Mouse (Mus musculus): ENCODE measurements around the gene Amhr2.

Gene Amhr2

DNA sequence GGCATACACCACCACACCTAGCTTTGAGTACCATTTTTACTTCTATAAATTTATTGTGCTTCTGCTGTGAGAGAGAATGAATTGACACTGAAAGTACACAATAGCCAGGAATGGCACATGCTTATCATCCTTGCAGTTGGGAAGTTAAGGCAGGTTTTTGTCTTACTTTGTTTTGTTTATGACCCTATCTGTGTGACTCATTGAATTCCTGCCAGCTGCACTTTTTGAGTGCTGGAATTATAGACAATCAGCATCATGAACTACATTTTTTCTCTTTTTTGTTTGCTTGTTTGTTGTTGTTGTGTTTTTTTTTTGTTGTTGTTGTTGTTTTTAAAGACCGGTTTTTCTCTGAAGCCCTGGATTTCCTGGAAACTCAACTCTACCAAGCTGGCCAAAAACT lies 24.2 kb upstream of the Amhr2 start:
- in situ Hi-C loops (cut with MboI; ENCODE audit: low pct_unique_long_range_greater_than_20kb in 1 of 2, low sequenced_read_pairs in 2 of 2, unreplicated experiment in 1 of 2), result no loop called here

DNA sequence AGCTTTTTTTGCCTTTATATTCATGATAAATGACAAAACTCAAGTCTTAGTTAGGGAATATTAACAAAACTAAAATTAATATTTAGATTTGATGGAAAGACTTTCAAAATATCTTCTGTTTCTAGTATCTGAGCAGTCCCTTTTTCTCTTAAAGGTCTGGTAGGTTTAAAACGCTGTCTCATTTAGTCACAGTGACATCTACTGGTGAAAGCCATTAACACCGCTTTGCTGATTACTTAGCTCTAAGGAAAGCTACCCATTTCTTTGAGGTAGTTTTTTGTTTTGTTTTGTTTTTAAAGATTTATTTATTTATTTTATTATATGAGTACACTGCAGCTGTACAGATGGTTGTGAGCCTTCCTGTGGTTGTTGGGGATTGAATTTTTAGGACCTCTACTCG lies 23.7 kb upstream of the Amhr2 start:
- in situ Hi-C loops (cut with MboI; ENCODE audit: low pct_unique_long_range_greater_than_20kb in 1 of 2, low sequenced_read_pairs in 2 of 2, unreplicated experiment in 1 of 2), result no loop called here

DNA sequence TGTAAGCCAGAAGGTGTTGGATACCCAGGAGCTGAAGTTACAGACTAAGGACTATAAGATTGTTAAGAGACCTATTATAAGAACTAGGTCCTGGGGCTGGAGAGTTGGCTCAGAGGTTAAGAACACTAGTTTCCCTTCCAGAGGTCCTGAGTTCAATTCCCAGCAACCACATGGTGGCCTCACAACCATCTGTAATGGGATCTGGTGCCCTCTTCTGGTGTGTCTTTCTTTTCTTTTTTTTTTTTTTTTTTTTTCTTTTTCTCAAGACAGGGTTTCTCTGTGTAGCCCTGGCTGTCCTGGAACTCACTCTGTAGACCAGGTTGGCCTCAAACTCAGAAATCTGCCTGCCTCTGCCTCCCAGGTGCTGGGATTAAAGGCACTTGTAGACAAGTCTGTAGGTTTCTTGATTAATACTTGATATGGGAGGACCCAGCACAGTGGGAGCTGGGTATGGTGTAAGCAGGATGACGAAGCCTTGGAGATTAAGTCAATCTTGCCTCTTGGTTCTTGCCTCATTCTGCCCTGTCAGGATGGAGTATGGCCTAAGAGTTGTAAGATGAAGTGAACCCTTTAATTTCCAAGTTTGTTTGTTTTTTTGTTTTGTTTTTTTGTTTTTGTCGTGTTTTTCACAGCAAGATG lies 21.4 kb upstream of the Amhr2 start:
- in situ Hi-C loops (cut with MboI; ENCODE audit: low pct_unique_long_range_greater_than_20kb in 1 of 2, low sequenced_read_pairs in 2 of 2, unreplicated experiment in 1 of 2), result no loop called here

DNA sequence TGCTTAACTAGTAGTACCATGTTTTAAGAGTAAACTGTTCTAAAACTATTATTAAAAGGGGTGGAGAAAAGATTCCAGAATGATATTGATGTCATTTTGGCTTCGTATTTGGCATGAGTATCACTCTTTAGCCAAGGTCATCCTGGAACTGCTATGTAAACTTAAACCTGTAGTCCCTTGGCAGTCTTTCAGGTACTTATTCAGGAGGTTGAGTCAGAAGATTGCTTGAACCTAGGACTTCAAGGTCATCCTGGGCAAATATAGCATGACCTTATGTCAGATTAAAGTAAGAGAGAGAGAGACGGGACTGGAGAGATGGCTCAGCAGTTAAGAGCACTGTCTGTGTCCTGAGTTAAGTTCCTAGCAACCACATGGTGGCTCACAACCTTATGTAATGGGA lies 20.5 kb upstream of the Amhr2 start:
- in situ Hi-C loops (cut with MboI; ENCODE audit: low pct_unique_long_range_greater_than_20kb in 1 of 2, low sequenced_read_pairs in 2 of 2, unreplicated experiment in 1 of 2), result loop anchor here in 1 of 2 experiments (5.0 kb wide), 1 partner anchor 68 kb away; no protein-coding TSS in a partner anchor

DNA sequence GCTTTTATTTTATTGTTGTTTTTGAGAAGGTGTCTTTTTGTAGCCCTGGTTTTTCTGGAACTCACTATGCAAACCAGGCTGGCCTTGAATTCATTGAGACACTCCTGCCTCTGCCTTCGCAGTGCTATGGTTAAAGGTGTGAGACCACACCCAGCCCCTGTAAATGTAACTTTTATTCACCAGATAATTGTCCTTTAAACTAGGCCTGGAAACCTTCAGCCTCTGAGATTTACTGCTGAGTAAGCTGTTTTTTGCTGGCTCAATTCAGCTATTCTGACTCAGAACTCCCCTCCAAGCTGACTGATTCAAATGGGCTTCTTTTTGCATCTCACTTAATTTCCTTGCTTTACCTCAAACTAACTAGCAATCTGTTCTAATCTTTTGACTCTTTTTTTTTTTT lies 18.2 kb upstream of the Amhr2 start:
- in situ Hi-C loops (cut with MboI; ENCODE audit: low pct_unique_long_range_greater_than_20kb in 1 of 2, low sequenced_read_pairs in 2 of 2, unreplicated experiment in 1 of 2), result loop anchor here in 1 of 2 experiments (5.0 kb wide), 1 partner anchor 65 kb away; no protein-coding TSS in a partner anchor

DNA sequence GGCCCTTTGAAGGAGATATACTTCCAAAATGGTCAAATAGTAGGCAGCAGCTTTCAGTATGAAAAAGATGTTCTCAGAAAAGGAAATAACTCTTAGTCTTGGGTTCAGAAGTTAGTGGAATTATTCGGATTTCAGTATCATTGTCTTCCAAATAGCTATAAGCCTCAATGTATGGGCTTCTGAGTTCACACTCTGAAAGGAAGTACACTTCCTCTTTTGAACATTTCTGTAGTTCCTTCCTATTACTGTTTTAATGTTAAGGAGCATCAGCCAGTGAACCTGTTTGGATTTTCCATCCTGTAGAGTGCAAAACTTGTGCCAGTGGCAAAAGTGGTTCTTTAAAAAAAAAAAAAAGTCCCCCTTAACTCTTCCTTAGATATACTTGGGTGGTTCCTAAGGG lies 13.1 kb upstream of the Amhr2 start:
- in situ Hi-C loops (cut with MboI; ENCODE audit: low pct_unique_long_range_greater_than_20kb in 1 of 2, low sequenced_read_pairs in 2 of 2, unreplicated experiment in 1 of 2), result no loop called here

DNA sequence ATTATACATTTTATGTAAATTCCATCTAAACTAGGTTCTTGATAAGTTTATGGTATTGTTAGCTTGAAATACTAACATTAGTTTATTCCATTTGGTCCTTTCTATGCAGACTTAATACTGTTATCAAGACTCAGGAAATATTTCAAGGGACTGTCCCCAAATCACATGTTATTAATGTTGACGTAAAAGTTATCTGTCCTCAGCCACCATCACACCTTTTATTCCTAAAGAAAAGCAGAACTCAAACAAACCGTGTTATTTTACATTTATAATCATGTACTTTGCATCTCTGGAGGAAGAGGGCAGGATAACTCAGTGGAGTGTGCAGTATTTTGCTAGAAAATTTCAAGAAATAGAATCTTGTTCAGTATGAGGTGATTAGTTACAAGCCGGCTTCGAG lies 12.0 kb upstream of the Amhr2 start:
- in situ Hi-C loops (cut with MboI; ENCODE audit: low pct_unique_long_range_greater_than_20kb in 1 of 2, low sequenced_read_pairs in 2 of 2, unreplicated experiment in 1 of 2), result no loop called here

DNA sequence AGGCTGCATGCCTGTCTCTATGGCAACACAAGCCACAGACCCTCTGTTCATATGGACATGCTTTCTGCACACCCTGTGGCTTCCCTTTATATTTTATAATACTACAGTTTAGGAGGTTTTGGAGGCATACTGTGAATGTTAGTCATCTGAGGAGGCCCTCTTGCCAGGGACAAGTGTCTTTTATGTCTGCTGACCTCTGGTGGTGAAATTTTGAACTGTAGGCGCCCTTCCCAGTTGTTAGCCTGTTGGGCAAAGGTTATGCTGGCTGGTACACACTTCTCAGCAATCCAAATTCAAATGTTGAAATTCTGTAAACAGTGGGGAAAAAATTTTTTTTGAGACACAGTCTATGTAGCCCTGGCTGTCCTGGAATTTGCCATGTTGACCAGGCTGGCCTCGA lies 2.7 kb upstream of the Amhr2 start:
- in situ Hi-C loops (cut with MboI; ENCODE audit: low pct_unique_long_range_greater_than_20kb in 1 of 2, low sequenced_read_pairs in 2 of 2, unreplicated experiment in 1 of 2), result no loop called here

DNA sequence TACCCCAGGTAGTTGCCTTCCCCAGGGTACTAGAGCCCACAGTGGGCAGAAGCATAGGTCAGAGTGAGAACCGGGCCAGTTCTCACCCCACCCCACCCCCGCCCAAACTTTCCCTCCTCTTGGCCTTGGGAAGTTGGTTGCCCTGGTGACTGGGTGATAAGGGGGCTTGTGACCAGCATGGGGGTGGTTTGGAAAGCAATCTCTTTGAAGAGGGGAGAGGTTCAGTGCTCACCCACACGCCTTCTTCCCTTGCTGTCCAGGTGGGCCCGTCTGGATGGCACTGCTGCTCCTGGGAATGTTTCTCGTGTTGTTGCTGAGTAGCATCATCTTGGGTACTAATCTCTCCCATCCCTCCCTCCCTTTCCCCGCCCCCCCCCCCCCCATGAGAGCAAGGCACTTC lies 1.3 kb downstream of the Amhr2 start:
- in situ Hi-C loops (cut with MboI; ENCODE audit: low pct_unique_long_range_greater_than_20kb in 1 of 2, low sequenced_read_pairs in 2 of 2, unreplicated experiment in 1 of 2), result no loop called here

DNA sequence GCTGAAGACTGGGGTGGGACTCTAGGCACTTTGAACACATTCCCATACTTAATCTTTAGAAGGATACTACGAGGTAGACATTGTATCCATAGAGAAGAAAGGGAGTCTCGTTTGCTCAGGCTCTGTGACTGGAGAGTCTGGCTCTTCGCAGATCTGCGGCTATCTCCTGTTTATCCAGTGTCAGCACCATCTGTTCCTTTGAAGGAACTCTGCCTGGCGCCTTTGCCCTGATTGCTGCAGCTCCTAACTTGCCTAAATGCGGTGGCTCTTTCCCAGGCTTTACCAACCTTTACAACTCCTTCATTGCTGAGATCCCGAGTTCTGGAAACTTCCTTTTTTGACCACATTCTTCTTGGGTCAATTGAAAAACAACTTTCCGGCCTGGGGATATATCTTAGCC lies 4.2 kb downstream of the Amhr2 start:
- in situ Hi-C loops (cut with MboI; ENCODE audit: low pct_unique_long_range_greater_than_20kb in 1 of 2, low sequenced_read_pairs in 2 of 2, unreplicated experiment in 1 of 2), result no loop called here

DNA sequence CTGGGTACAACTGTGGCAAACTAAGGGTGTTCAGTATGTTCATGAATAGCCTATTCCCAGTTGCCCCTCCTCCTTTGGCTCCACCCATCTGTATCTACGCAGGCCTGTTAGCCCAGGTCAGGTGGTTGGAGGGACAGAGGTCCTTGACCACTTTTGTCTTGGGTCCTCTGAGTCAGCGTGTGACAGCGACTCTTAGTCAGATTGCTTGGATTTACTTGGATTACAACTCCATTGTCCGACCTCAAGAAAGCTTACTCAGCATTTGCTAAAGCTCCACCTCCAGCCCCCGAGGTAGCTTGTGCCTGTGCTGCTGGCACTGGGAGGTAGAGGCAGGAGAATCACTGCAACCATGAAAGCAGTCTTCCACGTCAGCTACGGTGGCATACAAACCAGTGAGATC lies 5.8 kb downstream of the Amhr2 start:
- in situ Hi-C loops (cut with MboI; ENCODE audit: low pct_unique_long_range_greater_than_20kb in 1 of 2, low sequenced_read_pairs in 2 of 2, unreplicated experiment in 1 of 2), result no loop called here

DNA sequence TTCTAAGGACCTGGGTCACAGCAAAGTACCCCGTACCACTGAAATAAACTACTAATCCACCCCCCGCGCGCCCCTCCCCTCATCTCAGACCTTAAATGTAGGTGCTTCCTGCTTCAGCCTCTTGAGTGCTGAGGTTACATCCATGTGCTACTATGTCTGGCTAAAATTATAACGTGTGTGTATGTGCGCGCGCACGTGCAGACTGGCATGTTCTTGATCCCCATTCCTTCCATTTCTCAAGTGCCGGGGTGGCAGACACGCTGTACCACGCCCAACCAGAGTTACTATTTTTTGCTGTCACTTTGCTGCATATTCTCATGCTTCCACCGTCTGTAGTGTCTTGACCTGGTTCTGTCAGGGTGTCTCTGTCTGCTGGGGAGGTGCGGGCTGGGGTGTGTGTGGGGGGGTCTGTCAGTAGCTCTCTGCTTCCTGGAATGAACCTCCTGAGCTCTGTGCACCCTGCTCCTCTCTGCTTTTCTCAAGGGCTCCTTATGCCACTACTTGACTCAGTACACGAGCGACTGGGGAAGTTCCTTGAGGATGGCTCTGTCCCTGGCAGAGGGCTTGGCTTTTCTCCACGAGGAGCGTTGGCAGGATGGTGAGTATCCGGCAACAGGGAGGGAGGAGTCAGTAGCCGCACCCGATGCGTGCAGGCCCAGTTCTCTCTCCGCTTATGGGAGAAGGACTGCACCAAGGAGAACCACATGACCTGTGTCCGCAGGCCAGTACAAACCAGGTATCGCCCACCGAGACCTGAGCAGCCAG lies 6.7 kb downstream of the Amhr2 start:
- in situ Hi-C loops (cut with MboI; ENCODE audit: low pct_unique_long_range_greater_than_20kb in 1 of 2, low sequenced_read_pairs in 2 of 2, unreplicated experiment in 1 of 2), result no loop called here

DNA sequence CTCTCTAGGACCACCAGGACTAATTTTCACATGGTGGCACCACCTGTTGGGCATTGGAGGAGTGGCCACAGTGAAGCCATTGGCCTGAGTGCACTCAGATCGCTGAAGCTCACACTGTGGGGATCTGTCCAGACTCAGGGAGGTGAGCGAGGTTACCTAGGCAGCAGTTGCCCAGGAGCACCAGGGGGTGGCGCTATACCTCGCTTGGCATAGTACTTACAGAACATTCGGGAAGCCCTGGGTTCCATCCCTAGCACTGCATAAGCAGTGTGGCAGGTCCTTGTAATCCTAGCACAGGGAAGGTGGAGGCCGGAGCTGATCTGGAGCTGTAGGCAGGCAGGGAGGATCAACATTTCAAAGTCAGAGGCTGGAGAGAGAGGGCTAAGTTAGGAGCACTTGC lies 10.8 kb downstream of the Amhr2 start:
- in situ Hi-C loops (cut with MboI; ENCODE audit: low pct_unique_long_range_greater_than_20kb in 1 of 2, low sequenced_read_pairs in 2 of 2, unreplicated experiment in 1 of 2), result no loop called here

DNA sequence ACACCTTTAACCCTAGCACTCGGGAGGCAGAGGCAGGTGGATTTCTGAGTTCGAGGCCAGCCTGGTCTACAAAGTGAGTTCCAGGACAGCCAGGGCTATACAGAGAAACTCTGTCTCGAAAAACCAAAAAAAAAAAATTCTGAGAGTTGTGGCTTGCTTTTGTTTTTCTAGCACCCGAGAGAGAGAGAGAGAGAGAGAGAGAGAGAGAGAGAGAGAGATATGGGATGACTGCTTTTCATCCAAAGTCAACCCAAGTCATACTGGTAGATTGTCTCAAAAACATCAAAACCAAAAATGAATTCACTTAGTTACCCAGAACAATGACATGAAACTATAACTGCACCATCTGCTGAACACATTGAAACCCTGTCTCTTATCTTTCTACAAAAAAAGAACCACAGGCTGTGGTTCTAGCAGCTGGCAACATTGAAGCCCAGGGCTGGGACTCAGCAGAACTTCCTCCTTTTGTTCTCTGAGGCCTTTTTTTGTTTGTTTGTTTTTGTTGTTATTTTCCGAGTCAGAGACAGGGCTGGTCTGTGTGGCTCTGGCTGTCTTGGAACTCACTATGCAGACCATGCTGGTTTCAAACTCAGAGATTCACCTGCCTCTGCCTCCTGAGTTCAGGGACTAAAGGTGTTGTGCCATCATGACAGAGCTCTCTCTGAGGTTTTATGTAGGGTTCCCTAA lies 13.0 kb downstream of the Amhr2 start:
- in situ Hi-C loops (cut with MboI; ENCODE audit: low pct_unique_long_range_greater_than_20kb in 1 of 2, low sequenced_read_pairs in 2 of 2, unreplicated experiment in 1 of 2), result no loop called here

DNA sequence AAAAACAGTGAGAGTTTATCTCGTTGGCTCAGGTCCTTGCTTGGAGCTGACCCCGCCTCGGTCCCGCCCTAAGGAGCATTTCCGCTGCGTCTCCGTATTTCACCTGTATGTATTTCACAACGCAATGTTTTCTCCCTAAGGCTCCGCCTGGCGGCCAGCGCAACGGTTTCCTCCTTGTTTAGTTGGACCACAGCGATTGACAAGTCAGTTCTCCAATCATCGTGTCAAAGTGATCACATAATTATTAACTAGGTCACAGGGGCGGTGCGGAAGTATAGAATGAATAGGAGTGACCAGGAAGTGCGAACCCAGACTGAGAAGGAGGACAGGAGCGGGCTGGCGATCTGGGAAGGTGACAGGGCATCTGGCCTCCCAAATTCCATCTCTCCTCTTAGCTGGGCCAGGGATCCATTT lies 13.7 kb downstream of the Amhr2 start, which contains the start of gene Prr13:
Gene Prr13, plus strand, starts transcription at position 125 of the 414 bp plus-strand sequence.
- in situ Hi-C loops (cut with MboI; ENCODE audit: low pct_unique_long_range_greater_than_20kb in 1 of 2, low sequenced_read_pairs in 2 of 2, unreplicated experiment in 1 of 2), result no loop called here

DNA sequence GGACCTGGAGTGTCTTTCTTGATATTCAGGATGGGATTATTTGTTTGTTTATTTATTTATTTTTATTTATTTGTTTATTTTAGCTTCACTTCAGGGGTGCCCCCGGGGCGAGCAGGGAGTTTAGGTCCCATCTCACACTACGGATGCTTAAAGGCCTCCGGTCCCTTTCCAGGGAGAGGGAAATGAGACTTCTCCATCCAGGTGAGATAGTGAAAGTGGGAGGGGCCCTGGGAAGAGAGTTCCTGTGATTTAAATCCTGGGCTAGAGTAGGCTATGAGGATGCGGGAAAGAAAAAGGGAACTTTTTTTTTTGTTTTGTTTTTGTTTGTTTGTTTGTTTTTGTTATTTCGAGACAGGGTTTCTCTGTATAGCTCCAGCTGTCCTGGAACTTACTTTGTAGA lies 14.2 kb downstream of the Amhr2 start:
- in situ Hi-C loops (cut with MboI; ENCODE audit: low pct_unique_long_range_greater_than_20kb in 1 of 2, low sequenced_read_pairs in 2 of 2, unreplicated experiment in 1 of 2), result no loop called here

DNA sequence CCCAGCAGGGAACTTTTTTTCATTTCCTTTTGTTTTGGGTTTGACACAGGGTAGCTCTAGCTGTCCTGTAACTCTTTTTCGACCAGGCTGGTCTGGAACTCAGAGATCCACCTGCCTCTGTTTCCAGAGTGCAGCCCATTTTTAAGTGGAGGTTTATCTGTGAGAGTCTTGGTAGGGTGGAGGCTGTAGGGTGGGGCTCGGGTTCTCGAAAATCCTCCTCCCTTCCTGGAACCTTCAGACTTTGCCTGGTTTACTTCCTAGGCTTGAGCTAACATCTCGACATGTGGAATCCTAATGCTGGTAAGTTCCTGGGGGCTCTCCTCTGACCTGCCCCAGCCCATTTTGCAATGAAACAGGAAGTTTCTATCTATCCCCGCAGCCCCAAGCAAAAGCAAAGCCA lies 14.7 kb downstream of the Amhr2 start:
- in situ Hi-C loops (cut with MboI; ENCODE audit: low pct_unique_long_range_greater_than_20kb in 1 of 2, low sequenced_read_pairs in 2 of 2, unreplicated experiment in 1 of 2), result no loop called here

DNA sequence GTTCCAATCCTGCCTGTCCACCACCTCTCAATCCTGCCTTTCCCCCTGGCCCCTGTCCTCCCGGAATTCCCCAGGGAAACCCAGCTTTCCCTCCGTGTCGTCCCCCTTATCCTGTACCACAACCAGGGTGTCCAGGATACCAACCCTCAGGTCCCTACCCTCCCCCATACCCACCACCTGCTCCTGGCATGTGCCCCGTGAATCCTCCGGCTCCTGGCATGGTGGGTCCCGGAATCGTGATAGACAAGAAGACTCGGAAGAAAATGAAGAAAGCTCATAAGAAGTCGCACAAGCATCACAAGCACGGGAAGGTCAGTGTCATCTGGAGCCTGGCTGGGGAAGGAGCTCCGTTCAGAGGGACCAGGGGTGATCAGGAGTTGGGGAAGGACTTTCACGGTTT lies 15.2 kb downstream of the Amhr2 start:
- in situ Hi-C loops (cut with MboI; ENCODE audit: low pct_unique_long_range_greater_than_20kb in 1 of 2, low sequenced_read_pairs in 2 of 2, unreplicated experiment in 1 of 2), result no loop called here

DNA sequence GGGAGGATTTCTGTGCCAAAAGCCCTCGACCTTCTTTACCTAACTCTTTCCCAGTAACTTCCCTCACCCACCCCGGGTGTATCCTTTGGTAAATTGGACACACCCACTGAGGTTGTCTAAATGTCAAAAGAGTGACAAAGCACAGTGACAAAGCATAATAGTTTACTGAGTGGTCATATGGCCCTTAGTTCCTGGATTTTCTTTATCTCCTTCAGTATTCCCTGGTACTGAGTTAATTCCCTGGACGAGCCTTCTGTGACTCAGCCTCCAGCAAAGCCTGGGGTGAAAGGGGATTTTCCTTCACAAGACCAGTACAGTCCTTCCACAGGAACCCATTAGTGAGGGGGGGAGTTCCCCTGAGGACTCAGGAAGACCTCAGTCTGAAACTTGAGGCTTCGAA lies 15.8 kb downstream of the Amhr2 start:
- in situ Hi-C loops (cut with MboI; ENCODE audit: low pct_unique_long_range_greater_than_20kb in 1 of 2, low sequenced_read_pairs in 2 of 2, unreplicated experiment in 1 of 2), result no loop called here

Measured in mouse embryonic stem cell (cell line).